Mouse (Mus musculus) kidney, adult 11 months (tissue): ENCODE measurements at regions not wholly inside any gene's neighbourhood (a gene's known extent, or its start where the extent isn't known, plus 50 kb on each side); places are given as distances from the start of the nearest gene placed in this dataset.
"Not testable (repeated sequence)": the region's sequence is repeated elsewhere in the genome, so short reads cannot be mapped to it uniquely, and the experiment has no call there.

Source experiments
- DNase-seq: peaks from one replicate; pipeline ENCODE4 v3.0.0; 2022

DNA sequence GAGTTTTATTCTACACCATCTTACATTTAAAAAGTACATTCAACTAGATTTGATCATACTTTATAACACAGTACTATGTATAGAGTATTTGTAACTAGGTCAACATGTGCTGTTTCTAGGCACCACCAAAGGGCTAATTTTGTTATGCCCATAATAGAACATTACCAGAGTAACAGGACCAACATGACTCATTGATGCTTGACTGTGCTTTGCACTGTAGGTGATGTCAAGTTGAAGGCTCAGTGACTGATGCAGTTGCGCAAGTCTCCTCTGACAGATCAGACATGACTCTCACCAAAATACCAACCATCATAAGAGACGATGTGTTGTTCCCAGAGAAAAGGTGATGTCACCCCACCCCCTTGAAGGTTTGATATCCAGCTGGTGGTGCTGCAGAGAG, 108.5 kb downstream of the Mrpl39 start:
- DNase-seq, result no peak

DNA sequence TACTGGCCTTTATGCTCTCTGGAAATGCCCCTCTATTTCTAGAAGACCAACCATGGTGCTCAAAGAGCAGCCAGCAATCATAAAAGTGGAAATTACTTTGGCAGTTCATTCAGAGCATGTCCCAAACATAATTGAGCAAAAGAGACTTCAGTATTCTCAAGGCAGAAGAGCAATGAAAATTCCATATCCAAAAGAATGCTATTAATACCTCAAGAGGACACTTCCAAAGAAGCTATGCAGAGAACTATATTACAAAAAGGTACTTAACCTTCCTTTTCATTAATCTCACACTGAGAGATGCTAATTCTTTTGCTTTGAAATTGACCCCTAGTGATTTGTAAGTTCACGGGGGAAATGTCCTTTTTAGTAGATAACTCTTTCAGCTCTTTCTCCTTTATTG, 105.7 kb downstream of the Mrpl39 start:
- DNase-seq, result no peak

DNA sequence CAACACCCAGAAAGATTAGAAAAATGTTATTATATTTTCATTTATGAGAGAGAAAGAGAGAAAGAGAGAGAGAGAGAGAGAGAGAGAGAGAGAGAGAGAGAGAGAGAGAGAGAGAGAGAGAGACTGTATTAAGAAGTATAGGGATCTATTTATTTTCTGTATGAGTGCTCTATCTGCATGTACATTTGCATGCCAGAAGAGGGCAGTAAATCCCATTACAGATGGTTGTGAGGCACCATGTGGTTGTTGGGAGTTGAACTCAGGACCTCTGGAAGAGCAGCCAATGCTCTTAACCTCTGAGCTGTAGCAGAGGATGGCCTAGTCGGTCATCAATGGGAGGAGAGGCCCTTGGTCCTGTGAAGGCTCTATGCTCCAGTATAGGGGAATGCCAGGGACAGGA, 91.1 kb downstream of the Mrpl39 start:
- DNase-seq, result not testable (repeated sequence)

DNA sequence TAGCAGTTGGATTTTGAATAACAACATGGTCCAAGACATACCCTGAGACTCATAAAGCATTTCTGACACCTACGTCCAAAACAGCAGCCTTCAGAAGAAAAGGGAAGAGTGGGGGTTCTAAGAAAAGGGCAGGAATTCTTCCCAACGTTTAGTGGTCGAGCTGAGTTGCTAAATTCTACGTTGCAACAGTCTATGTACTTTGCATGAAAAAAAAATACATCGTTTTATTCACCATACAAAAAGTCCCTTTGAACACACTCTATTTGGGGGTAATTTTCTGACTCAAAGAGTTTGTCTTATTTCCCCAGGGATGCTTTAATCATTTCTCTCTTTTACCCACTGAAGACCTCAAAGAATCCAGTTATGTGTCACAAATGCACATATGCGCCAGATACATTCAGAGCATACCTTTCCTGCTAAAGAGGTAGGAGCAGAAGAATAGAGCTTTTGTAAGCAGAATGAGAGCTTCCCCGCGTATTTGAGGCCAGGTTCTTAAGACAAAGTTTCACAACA, 89.3 kb downstream of the Mrpl39 start:
- no peak for DNase-seq

DNA sequence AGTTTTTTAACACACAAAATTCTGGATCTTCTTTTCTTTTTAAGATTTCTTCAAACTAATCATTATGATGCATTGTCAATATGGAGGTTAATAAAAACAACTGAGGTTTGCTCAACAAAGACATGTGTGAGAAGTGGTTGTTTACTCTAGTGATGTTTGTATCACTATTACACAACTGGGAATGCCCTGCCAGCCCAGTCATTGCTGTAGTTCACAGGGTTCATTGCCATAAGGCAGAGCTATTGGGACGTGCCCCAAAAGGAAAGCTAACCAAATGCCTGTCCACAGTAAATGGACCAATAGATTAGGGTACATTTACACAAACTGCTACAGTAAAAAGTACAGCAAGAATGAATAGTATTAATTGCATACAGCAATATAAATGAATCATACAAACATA, 84.9 kb downstream of the Mrpl39 start:
- no peak for DNase-seq

DNA sequence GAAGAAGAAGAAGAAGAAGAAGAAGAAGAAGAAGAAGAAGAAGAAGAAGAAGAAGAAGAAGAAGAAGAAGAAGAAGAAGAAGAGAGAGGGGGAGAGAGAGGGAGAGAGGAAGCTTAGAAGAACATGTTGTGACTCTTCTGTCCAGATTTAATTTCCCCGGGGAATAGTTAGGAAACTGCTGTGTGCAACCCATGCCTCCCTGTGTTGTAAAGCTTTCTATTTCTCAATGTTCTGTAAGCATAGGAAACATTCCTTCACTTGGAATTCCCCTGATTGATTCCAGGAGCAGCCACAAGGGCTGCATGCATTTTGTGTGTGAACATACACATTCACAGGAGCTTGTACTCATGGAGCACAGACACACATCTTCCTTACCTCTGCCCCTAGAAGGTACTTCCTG, 81.7 kb downstream of the Mrpl39 start:
- DNase-seq, result no peak

DNA sequence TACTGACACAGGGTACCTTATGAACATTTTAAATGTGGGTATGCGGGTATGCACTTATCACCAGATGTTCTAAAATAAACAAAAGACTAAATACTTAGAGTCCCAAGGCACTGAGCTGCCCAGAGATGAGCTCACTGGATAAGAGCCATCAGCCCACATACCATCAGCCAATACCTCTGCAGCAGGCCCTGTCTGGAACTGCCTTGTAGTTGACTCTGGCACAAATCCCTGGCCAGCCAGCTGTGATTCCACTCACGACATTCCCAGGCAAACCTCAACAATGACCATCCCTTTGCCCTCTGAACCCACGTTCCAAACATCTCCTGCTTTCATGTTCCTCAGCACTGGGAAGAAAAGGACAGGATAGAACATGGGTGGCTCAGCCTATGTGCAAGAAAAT, 73.7 kb downstream of the Mrpl39 start:
- DNase-seq, result peak; percentile 52

DNA sequence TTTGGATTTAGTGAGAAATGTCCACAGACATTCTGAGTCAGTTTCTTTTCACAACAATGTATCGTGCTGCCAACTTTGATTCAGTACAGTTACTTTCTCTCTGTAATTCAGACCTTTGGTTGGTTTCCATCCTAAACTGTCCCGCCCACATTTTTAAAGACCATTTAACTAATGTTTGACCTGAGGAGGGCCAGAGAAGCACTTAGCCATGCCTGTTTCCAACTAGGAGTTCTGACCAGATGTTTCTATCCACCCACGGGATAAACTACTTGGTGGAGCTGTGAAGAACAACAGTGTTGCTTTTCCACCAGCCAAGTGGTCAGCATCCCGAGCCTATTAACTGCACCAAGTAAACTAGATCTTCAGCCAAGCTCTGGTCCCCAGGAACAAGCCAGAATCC, 72.0 kb downstream of the Mrpl39 start:
- DNase-seq, result peak; percentile 8
